In the genomic region with DNA sequence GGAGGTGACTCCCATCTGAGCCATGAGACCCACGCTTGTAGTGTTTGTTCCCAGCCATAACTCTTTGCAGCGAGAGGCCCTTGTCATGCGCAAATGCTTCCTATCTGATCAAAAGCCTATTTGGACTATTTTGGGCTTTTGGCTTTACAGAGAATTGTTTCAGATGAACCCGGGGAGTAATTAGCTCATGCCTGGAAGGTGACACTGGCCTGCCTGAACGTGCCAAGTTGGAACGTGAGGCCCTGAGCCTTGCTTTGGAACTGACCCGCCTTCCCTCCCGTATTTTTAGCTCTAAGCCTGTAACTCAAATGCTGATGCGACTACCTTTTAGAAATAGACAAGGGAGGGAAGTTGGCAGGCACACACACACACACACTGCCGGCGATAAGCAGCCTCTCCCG, we compare ENCODE assay signal across 8 mouse cellular contexts.
A peak's percentile ranks its signal among the peaks of the same experiment; 100 is the strongest.
DNase-seq lines count a peak whose midpoint lies in the region; TF ChIP-seq lines count a peak whose summit lies in the region.

No protein-coding gene starts in this region.

- peak overlapping the region; percentile 81 for H3K27ac ChIP-seq in layer of hippocampus, adult 2 months
- 0 out of 2 replicates have a peak overlapping the region, but pooled peaks have one; percentile 5 for H3K27ac ChIP-seq in olfactory bulb, adult 2 months (ENCODE audit: insufficient read depth, low read depth, low read length)

- no peak for TF ChIP-seq CTCF in layer of hippocampus, adult 2 months (conservative IDR thresholded peaks at IDR 0.05)
- no peak for TF ChIP-seq CTCF in olfactory bulb, adult 2 months (IDR thresholded peaks at IDR 0.05; ENCODE audit: insufficient read depth, low read depth, low read length)

- DNase-seq in adrenal gland, postnatal 10 days = peak; percentile 28
- no peak for DNase-seq in adrenal gland, adult 2 months
- no peak for DNase-seq in layer of hippocampus, adult 2 months (ENCODE audit: low spot score in 2 of 2)
- no peak for DNase-seq in layer of hippocampus, postnatal 36 days
- peak; percentile 66 to 80 for DNase-seq in heart, adult 18-20 months
- DNase-seq in ovary, postnatal 36 days (ENCODE audit: low spot score) = no peak
- DNase-seq in urinary bladder, postnatal 14 days (ENCODE audit: low spot score) = no peak

- peaks cover 48% of the 10 kb centered on the region for H3K4me1 ChIP-seq in olfactory bulb, adult 2 months (ENCODE audit: control insufficient read depth, insufficient read depth, low read length)

- no peak overlapping the region for H3K4me3 ChIP-seq in layer of hippocampus, adult 2 months
- H3K4me3 ChIP-seq in olfactory bulb, adult 2 months (ENCODE audit: insufficient read depth, low read depth, low read length) = no peak overlapping the region

- TF ChIP-seq POLR2A in olfactory bulb, adult 2 months (IDR thresholded peaks at IDR 0.05; ENCODE audit: insufficient read depth, low read depth, low read length) = no peak

- 31% methylated on average over 12 of the region's 12 CpGs for WGBS in olfactory bulb, adult 2 months

Comparison
In these comparisons a context has a peak if more than half of its experiments do, and no peak if none do; other contexts are left out.
1. DNase-seq: peak in adrenal gland, postnatal 10 days (single experiment) and heart, adult 18-20 months (2 of 2); none in adrenal gland, adult 2 months (single experiment), layer of hippocampus, adult 2 months (0 of 2), layer of hippocampus, postnatal 36 days (0 of 2), ovary, postnatal 36 days (single experiment) and urinary bladder, postnatal 14 days (single experiment).